Mouse (Mus musculus): ENCODE data around the gene Rnf114.

The Rnf114 gene

GRCm38 (mm10) chr2:167506546-167507260, 14.3 kb downstream of the Rnf114 start:
- DNase-seq, result no peak

- DNase-seq, result no peak
Measured at GRCm38 (mm10) chr2:167507719-167508385, 15.4 kb downstream of the Rnf114 start.

GRCm38 (mm10) chr2:167508569-167508968, 16.1 kb downstream of the Rnf114 start:
- DNase-seq, result no peak

GRCm38 (mm10) chr2:167510485-167510884, 18.0 kb downstream of the Rnf114 start:
- DNase-seq, result no peak

GRCm38 (mm10) chr2:167512365-167512764, 19.9 kb downstream of the Rnf114 start:
- no peak for DNase-seq

GRCm38 (mm10) chr2:167512970-167513369, 20.5 kb downstream of the Rnf114 start:
- no peak for DNase-seq

- no peak for DNase-seq
Measured at GRCm38 (mm10) chr2:167514641-167515040, 22.2 kb downstream of the Rnf114 start.

- no peak for DNase-seq
Measured at GRCm38 (mm10) chr2:167515688-167516087, 23.2 kb downstream of the Rnf114 start.

GRCm38 (mm10) chr2:167519606-167520252, 27.3 kb downstream of the Rnf114 start:
- no peak for DNase-seq

- DNase-seq, result peak; percentile 61
Measured at GRCm38 (mm10) chr2:167528278-167528677, 35.8 kb downstream of the Rnf114 start.

- no peak for DNase-seq
Measured at GRCm38 (mm10) chr2:167529935-167530513, 37.6 kb downstream of the Rnf114 start.

- DNase-seq, result no peak
Measured at GRCm38 (mm10) chr2:167530536-167530935, 38.1 kb downstream of the Rnf114 start.

- DNase-seq, result peak; percentile 82
Measured at GRCm38 (mm10) chr2:167532131-167532530, 39.7 kb downstream of the Rnf114 start.

GRCm38 (mm10) chr2:167533880-167534279, 41.4 kb downstream of the Rnf114 start:
- no peak for DNase-seq

GRCm38 (mm10) chr2:167536320-167536945, 44.0 kb downstream of the Rnf114 start:
- no peak for DNase-seq

GRCm38 (mm10) chr2:167537476-167538297, 45.2 kb downstream of the Rnf114 start, which contains the start of gene Snai1:
Snai1 (plus strand) TSS chr2:167538195.
- DNase-seq, result peak; percentile 100

- no peak for DNase-seq
Measured at GRCm38 (mm10) chr2:167538671-167539306, 46.3 kb downstream of the Rnf114 start.

GRCm38 (mm10) chr2:167539536-167540476, 47.4 kb downstream of the Rnf114 start:
- DNase-seq, result no peak

- DNase-seq, result no peak
Measured at GRCm38 (mm10) chr2:167540477-167541110, 48.1 kb downstream of the Rnf114 start.

GRCm38 (mm10) chr2:167541324-167541723, 48.9 kb downstream of the Rnf114 start:
- DNase-seq, result peak; percentile 68

Data from embryo, embryonic 11 days (tissue).